Mouse (Mus musculus) kidney, adult 2 months (tissue): ENCODE measurements at regions not wholly inside any gene's neighbourhood (a gene's known extent, or its start where the extent isn't known, plus 50 kb on each side); places are given as distances from the start of the nearest gene placed in this dataset.

Source experiments
- DNase-seq: peaks from one replicate; pipeline ENCODE4 v3.0.0; 2021
- H3K27ac ChIP-seq: fragments of 200-500 bp; 2 replicates; pipeline ENCODE4 v1.5.1; 2012; ENCODE audit warnings: low read depth, low read length, control low read depth, inconsistent platforms; ENCODE audit not compliant: insufficient read depth
- H3K27me3 ChIP-seq: fragments of 200-500 bp; replicated peaks from 2 replicates; pipeline ENCODE4 v1.6.1; 2012; ENCODE audit warnings: mild to moderate bottlenecking, moderate library complexity, low read length, inconsistent platforms; ENCODE audit not compliant: control insufficient read depth, insufficient read depth
- H3K36me3 ChIP-seq: fragments of 200-500 bp; 2 replicates; pipeline ENCODE4 v1.6.1; 2012; ENCODE audit warnings: mild to moderate bottlenecking, moderate library complexity, low read length, inconsistent platforms; ENCODE audit not compliant: control insufficient read depth, insufficient read depth
- H3K4me1 ChIP-seq: fragments of 200-500 bp; 2 replicates; pipeline ENCODE4 v1.6.1; 2011; ENCODE audit warnings: low read length; ENCODE audit not compliant: control insufficient read depth, insufficient read depth
- H3K4me3 ChIP-seq: fragments of 200-500 bp; 2 replicates; pipeline ENCODE4 v1.5.1; 2011; ENCODE audit warnings: mild to moderate bottlenecking, low read depth, low read length, control low read depth; ENCODE audit not compliant: insufficient read depth
- CTCF ChIP-seq: fragments of 200-500 bp; conservative IDR thresholded peaks from 2 replicates; pipeline ENCODE4 v1.5.1; 2011; ENCODE audit warnings: low read depth, mild to moderate bottlenecking, control low read depth, low read length, moderate library complexity, mixed read lengths; ENCODE audit not compliant: insufficient read depth, insufficient read length
- POLR2A ChIP-seq: fragments of 200-500 bp; IDR thresholded peaks from one replicate; pipeline ENCODE4 v1.6.1; 2011; ENCODE audit warnings: low read depth, low read length, control low read depth
- WGBS: fragments of 180-500 bp; shearing (Covaris S2); methylation state at CpG from one replicate; pipeline ENCODE4 v1.1.7; 2018; 5-methylcytosine and 5-hydroxymethylcytosine counted together

DNA sequence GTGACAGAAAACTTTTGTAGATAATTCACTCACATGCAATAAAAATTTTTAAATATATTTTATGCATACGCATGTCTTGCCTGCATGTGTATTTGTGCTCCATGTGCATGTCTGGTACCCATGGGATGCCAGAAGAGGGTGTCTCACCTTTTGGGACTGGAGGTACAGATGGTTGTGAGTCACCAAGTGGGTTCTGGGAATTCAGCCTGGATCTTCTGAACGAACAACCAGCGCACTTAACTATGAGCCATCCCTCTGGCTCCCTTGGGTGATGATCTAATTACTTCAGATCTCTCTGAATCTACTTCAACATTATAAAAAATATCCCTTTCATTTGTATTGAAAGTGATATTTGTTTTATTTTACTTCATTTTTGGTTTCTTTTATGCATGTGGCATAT lies 55.8 kb upstream of the Atp2c1 start:
- no peaks in the 10 kb centered on the region for H3K27me3 ChIP-seq
- H3K36me3 ChIP-seq = no peaks in the 10 kb centered on the region
- H3K27ac ChIP-seq = no peak overlapping the region
- TF ChIP-seq CTCF = no peak
- TF ChIP-seq POLR2A = no peak
- no peak for DNase-seq
- H3K4me3 ChIP-seq = no peak overlapping the region
- WGBS = 94% methylated on average over 3 of the region's 3 CpGs
- no peaks in the 10 kb centered on the region for H3K4me1 ChIP-seq

DNA sequence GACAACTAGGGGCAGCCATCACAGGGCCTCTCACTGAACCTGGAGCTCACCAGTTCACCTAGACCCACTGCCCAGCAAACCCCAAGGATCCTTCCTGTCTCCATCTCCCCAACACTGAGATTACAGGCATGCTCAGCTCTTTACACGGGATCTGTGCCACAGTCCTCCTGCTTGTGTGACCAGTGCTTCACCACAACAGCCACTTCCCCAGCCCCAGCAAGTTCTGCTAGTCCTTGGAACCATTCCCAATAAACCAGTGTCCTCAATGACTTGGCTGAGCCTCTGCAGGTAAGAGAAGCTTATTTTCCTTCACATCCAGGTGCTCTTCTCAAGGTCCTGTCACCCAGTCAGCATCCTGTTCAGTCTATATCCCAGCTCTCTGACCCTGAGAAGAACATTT lies 52.5 kb upstream of the Atp2c1 start:
- 48% methylated on average over 1 of the region's 1 CpGs for WGBS
- Histone ChIP-seq H3K4me1 (no peaks in the 10 kb centered on the region), H3K27ac (no peak overlapping the region), H3K4me3 (no peak overlapping the region), H3K27me3 (no peaks in the 10 kb centered on the region), H3K36me3 (no peaks in the 10 kb centered on the region)
- no peak for TF ChIP-seq CTCF
- DNase-seq = peak; percentile 2
